Mouse (Mus musculus) liver, adult 2 months (tissue): ENCODE data around the gene Kif26b.

ENCODE experiments used
- CTCF ChIP-seq: fragments of 200-500 bp; IDR thresholded peaks from 2 replicates; pipeline ENCODE4 v1.5.1; 2011; ENCODE audit warnings: low read depth, low read length, control low read depth
- POLR2A ChIP-seq: fragments of 200-500 bp; IDR thresholded peaks from 2 replicates; pipeline ENCODE4 v1.6.1; 2011; ENCODE audit warnings: low read length, control low read depth; ENCODE audit not compliant: insufficient read depth; ENCODE audit errors: extremely low read depth

DNA sequence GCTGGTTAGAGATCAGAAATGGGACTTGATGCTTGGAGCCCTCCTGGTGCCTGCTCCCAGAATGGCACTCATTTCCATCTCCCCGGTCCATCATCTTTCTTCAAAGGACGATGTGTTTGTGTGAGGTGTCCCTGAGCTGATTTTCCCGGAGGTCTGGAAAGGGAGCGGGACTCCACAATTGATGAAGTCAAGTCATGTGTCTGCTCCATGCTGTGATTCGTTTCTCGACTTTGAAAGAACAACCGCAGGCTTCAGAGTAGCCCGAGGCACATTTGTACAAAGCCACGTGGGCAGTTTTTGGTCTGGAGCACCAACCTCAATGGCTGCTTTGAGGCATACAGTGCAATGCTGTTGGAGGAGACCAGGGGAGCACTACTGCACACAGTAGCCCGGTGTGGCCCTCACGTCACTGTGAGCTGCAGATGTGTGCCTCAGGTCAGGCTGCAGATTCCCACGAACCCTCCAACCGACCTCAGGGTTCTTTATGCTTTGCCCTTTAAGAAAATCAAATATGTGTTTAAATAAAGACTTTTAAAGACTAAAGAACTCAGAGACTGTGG, 43.0 kb downstream of the Kif26b start:
- TF ChIP-seq POLR2A = no peak
- no peak for TF ChIP-seq CTCF
